Mouse (Mus musculus): ENCODE measurements at regions not wholly inside any gene's neighbourhood (a gene's known extent, or its start where the extent isn't known, plus 50 kb on each side); places are given as distances from the start of the nearest gene placed in this dataset.

DNA sequence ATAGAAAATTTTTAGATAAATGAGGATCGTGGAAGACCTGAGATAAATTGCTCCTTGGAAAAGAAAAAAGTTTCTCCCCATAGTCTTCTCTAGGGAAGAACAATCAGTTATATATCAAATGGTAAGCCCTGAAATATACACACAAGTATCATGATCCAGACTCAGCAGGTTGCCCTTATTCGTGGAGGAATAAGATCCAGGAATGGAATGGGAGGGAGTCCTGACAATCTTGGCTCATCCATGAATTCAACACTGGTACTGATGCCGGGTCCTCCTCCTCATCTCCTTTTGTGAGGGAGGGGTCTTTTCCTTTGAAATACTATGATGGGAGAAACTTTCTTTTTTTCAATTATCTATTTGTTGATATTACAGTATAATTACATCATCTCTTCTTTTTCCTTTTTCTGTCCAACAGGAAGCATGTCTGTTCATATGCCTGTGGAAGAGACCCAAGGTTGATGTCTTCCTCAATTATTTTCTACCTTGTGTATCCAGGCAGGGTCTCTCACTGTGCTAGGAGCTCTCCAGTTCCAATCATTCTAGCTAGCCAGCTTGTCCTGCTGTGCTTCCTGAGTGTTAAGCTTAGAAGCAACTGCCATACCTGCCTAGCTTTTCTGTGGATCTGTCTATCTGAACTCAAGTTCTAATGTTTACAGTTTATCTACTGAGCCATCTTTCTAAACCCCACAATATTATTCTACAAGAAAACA, 343.6 kb upstream of the Arhgap42 start:
- TF ChIP-seq CHD2 (IDR thresholded peaks at IDR 0.05; ENCODE audit: low read depth, low read length) (no peak), MAFK (IDR thresholded peaks at IDR 0.05; ENCODE audit: insufficient read depth, low read depth, low read length) (no peak), ZNF384 (IDR thresholded peaks at IDR 0.05; ENCODE audit: low read depth, low read length) (no peak), ZC3H11A (IDR thresholded peaks at IDR 0.05; ENCODE audit: borderline replicate concordance, low read depth, low read length) (no peak), HCFC1 (IDR thresholded peaks at IDR 0.05; ENCODE audit: borderline replicate concordance, insufficient read depth, low read length) (no peak)
